Mouse (Mus musculus) ES-CJ7 (cell line): ENCODE data around the gene Sergef.
A peak's percentile ranks its signal among the peaks of the same experiment; 100 is the strongest.

ENCODE experiments used
- DNase-seq: peaks from one replicate; pipeline ENCODE4 v3.0.0; 2011; ENCODE audit warnings: low read depth, low spot score

Gene Sergef

DNA sequence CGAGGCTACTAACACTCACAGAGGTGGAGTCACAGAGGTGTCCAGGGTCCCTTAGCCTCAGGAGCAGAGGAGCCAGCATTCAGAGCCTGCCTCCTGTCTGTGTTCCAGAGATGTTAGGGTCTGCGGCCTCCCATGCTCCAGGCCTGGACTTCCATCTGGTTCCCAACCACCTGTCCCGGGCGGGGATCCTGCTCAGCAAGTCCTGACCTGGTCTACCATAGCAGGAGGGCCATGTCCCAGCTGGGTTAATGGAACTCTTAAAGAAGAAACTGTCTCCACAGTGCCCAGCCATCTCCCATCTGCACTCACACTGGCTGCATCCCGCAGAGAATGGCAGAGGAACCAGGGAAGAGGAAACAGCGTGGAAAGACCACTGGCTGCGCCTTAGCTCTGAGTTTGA, 234.9 kb downstream of the Sergef start:
- DNase-seq: no peak

DNA sequence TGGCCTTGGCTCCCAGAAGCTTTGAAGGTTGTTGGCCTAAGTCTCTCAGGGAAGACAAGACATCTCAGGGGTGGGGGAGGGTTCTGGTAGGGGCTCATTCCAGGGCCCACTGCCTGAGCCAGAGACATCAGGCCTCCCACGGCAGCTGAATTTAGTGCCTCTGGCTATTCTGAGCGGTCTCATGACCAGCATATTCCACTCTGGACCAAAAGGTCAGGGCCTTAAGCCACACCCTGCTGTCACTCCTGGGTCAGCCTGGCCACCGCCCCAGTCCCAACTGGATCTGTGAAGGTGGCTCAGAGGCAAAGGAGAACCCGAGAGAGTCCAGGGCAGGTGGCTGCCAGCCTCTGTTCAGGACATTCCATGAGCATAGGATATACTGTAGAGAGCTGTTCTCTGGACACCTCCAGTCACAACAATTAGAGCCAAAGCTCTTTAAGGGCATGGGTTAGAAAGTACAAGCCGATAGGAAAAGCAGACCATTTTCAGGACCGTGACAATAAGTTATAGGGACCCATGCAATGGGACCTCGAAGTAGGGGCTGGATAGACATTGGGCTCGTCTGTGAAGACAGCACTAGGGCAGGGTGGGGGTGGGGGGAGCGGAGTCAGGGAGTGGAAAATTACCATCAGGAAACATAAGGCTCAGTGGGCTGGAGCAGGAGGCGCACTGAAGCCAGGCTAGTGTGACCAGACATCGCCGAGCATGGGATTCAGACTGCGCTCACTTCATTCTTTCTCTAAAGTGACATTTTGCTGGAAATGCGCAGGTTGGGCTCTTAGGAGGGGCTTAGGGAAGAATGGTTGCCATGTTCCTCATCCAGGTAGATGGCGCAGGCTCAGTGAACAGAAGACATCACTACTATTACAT, 235.8 kb downstream of the Sergef start:
- DNase-seq: peak; percentile 10

DNA sequence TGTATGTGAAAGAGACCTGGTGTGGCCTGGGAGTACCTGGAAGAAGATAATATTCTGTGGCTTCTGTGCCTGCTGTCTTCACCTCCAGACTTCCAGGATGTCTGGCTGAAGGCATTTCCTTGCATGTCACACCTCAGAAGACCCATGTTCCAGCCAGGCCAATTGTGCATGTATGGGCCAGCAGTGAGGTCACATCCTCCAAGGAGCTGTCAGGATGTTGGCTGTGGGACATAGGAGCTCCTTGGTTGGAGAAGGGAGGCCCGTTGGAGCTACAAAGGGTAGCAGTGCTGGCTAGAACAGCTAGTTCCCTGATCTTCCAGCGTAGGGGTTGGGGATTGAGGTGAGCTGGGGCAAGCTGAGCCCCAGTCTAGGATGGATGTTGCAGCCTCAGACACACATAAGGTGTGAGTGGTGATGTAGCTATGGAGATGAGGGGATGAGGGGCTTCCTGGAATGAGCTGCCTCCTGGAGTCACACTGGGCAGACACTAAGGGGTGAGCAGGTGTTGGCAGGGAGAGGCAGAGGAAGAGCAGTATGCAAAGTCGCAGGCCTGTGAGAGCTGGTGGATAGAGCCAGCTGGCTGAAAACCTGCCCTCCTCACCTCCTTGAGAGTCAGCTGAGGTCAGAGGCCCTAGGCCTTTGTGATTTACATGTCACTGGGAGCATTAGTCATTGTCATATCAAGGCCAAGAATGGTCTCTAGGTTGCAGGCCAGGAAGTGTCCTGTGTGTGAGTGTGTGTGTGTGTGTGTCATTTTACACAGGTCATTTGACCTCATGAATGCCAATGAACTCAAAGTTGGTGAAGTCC, 238.0 kb downstream of the Sergef start:
- DNase-seq: no peak

DNA sequence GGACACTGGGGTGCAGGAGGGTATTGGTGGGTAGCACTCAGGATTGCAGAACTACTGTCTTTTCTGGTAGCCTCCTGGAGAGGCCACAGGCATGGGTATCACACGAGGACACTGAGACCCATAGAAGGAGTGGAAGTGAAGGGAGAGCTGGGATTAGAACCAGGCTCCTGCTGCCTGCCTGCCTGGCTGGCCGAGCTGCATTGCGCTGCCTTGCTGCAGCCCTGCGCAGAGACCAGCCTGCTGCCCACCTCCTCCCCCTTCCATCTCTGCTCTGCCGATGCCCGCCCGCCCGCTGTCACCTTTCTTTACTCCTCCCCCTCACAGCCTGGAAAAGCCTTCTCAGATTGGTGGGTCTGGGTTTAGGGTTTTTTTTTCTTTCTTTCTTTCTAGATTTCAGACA, 239.3 kb downstream of the Sergef start:
- no peak for DNase-seq

DNA sequence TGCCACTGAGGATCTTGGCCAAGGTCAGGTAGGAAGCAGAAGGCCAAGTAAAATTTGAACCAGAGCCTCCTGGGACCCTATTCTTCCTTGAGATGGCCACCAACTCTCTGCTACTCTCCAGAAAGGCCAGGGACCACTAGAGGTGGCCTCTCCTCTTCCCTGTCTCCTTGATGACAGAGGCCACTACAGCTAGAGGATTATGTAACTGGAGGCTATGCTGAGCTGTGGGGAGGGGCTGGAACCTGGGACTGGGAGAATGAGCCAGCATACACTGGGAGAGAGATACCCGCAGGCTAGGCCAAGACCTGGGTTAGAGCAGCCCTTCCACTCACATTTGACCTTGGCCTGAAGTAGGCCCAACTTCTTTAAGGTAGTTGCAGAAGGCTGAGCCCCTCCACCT, 239.9 kb downstream of the Sergef start:
- no peak for DNase-seq

DNA sequence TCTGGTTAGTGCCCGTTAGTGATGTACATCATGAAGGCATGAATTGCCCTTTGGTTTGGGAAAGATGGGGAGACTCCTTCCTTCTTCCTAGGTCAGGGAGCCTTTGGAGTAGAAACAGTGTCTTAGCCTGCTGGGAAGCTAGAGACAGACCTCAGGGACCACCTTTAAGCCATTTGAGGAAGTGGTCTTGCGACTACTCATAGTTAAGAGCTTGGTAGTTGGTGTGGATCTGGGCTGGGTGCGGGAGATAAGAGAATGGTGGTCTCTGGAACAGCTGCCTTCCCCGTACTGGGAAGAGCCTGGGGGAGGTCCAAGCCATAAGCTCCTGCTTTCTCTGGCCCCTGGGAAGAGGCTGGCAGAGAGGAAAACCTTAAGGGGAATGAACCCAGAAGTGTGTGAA, 241.0 kb downstream of the Sergef start:
- no peak for DNase-seq

DNA sequence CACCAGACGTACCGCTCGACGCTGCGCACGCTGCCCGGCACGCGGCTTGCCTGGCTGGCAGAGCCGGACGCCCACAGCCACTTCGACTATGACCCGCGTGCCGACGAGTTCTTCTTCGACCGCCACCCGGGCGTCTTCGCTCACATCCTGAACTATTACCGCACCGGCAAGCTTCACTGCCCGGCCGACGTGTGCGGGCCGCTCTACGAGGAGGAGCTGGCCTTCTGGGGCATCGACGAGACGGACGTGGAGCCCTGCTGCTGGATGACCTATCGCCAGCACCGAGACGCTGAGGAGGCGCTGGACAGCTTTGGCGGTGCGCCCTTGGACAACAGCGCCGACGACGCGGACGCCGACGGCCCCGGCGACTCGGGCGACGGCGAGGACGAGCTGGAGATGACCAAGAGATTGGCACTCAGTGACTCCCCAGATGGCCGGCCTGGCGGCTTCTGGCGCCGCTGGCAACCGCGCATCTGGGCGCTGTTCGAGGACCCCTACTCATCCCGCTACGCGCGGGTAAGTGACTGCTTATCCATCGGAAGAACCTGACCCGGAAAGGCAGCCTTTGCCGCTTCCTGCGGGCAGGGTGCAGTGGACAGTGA, 241.8 kb downstream of the Sergef start:
- DNase-seq: no peak

DNA sequence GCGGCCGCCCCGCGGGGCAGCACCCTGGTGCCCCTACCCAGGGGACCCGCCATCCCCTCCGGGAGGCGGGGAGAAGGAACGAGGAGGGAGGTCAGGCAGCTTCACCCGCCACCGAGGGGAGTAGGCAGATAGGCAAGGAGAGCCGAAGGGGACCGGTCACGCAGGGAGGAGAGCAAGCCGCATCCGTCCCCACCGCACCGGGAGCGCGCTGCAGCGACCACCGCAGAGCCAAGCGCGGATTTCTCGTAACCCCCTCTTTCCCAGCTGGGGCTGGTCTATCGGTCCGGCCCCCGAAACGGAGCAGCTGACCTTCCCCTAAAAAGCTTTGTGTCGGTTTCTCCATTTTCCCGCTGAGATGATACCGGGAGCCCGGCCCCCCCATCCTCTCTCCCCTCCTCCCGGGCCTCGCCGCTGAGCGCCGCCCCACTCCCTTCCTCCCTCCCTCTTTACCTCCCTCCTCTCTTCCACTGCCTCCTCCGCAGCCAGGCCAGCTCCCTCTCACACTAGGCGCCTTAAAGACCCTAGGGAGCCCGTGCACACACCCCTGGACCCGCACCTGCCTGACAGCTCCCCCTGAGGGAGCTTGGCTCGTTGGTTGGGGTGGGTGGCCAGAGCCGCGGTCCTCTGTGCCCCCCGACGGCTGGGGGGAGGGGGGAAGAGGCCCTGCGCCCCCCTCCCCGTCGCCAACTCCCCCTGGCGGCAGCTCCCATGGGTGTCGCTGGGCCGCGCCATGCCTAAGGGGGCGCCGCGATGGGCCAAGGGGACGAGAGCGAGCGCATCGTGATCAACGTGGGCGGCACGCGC, 242.5 kb downstream of the Sergef start:
- DNase-seq: no peak

DNA sequence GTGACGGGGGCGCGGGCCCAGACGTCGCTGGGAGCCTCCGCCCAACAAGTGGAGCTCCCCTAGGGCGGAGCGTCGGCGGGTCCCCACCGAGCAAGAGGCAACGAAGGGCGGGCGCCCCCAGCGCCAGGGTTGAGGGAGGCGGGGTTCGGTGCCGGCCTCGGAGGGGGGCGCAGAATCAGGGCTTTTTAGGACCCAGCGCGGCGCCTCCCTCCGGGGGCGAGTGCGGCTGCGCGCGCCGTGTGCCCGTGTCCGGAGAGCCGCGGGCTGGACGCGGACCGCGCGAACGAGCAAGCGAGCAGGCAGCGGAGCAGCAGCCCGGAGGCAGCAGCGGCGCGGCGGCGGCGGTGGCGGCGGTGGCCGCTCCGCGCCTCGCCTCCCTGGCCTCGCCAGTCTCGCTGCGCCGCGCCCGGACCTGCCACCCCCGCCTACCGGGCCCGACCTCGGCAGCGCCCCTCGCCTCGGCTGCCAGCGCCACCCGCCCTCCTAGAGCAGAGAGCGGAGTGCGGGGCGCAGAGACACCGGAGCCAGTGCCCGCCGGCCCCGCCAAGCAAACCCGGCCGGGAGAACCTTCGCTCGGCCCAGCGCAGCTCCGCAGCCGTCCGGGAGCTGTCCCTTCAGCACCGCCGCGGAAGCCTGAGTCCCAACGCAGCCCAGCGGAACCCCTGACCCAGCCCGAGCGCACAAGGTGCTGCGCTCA, 243.2 kb downstream of the Sergef start, which contains the start of gene Kcnc1:
Kcnc1 (plus strand) TSS at position 267 of the 697 bp plus-strand sequence.
- DNase-seq: peak; percentile 63

DNA sequence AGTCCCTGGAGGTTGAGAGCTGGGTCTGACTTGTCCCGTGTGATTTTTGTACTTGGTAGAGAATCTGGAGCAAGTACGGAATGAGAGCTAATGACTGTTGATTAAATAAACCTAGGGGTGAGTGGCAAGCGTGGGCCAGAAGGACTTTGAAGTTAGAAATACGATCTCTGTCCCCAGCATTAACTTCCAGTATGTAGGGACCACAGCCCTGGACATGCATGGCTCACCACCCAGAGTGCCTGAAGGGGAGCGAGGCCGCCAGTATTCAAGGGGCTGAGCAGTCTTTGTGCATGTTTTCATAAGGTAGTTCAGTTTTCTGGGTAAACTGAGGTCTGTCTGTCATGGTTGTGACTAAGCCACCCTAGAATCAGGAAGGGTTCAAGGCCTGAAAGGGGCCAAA, 244.0 kb downstream of the Sergef start:
- DNase-seq: no peak

DNA sequence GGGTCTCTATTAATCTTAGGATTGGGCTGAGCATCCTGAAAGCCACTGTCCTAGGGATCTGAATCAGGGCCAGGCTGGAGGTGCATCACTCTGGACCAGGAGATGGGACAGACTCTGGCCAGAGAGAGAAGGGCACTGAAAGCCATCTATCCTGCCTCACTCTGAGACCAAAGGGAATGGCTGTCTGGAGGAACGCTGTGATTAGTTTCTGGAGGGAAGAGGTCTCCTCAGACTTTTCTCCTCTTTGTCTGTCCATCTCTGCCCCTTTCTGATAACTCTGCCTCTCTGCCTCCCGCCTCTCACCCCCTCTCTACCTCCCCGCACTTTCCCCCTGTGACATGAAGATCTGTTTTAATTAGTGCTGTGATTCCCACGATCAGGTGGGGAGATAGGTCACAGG, 244.7 kb downstream of the Sergef start:
- no peak for DNase-seq

DNA sequence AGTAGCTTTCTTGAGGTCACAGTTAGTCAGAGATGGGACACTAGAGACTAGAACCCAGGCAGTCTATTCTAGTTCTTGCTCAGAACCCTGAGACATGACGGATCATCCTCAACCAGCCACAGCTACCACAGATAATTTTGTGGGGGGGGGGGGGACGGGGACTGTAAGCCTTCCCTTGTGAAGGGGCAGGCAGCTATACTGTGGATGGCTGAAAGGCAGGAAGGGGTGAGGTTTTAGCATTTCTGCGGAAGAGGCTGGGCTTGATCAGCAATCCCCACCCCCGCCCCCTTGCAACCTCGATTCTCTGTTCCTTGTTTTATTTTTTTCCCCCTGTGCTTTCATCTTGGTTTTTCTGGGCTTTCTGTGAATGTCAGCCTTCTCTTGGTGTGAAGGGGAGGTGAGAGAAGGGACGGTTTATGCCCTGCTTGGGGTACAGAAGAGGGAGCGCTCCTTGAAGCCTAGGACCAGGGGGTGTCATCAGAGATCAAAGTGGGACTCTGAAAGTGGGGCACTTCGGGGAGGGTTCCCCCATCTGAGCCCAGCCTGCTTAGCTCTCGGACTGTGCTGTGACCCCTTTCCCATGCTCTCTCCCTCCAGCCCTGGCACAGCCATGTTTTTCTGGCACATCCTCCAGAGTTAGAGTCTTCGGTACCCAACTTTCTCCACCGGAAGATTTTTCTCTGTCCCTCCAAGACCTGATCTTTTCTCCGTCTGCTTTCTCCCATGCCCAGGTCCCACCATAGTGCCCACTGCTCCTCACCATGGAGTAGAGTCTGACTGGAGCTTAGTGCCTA, 245.7 kb downstream of the Sergef start:
- no peak for DNase-seq
